Mouse (Mus musculus) left cerebral cortex, adult 2 months (tissue): ENCODE measurements around the gene Gm16253. TPM values are rescaled to one million over a fixed set of nuclear protein-coding genes. Genes with fewer than 3 reads are reported as not detected.

Experiments
- DNase-seq, 2 experiments: peaks; one replicate each; pipeline ENCODE4 v3.0.0; 2021 to 2022; ENCODE audit warnings: low spot score in 2 of 2, mixed read lengths in 1 of 2; ENCODE audit errors: extremely low spot score in 1 of 2
- H3K27ac ChIP-seq: fragments of 200-600 bp; 2 replicates; pipeline ENCODE4 v1.8.1; 2022
- H3K4me3 ChIP-seq: fragments of 200-600 bp; 2 replicates; pipeline ENCODE4 v1.8.1; 2022
- CTCF ChIP-seq: fragments of 200-600 bp; IDR thresholded peaks from 2 replicates; pipeline ENCODE4 v1.8.1; 2022; ENCODE audit warnings: antibody characterized with exemption, mild to moderate bottlenecking, moderate library complexity
- intact Hi-C: fragments of 180-260 bp; cut with DNase I; formaldehyde crosslinking; loops from one replicate; pipeline ENCODE4 v1.15.1; 2025
- total RNA-seq, 2 experiments: library from RNA; stranded (reverse); gene quantifications; 2 replicates each; pipeline ENCODE4 v1.2.3; 2021

Gm16253 gene
- total RNA-seq, 2 experiments from 2014 or later = not detected

GRCm38 (mm10) chr3:96577566-96577965, 782 bp downstream of the Gm16253 start:
- Histone ChIP-seq H3K27ac (peak overlapping the region; percentile 87), H3K4me3 (no peak overlapping the region)
- no peak for TF ChIP-seq CTCF
- no peak for DNase-seq
- intact Hi-C loops = loop anchor here (2.0 to 5.0 kb wide), 2 partner anchors 21 to 75 kb away; partner anchors contain the start of gene Txnip

GRCm38 (mm10) chr3:96578561-96579238, 1.9 kb downstream of the Gm16253 start:
- intact Hi-C loops = loop anchor here (5.0 kb wide), 1 partner anchor 76 kb away; no protein-coding TSS in a partner anchor
- no peak for DNase-seq
- TF ChIP-seq CTCF = no peak
- Histone ChIP-seq H3K27ac (peak overlapping the region; percentile 81; the same call in 1 of the 2 replicates), H3K4me3 (no peak overlapping the region)

DNA sequence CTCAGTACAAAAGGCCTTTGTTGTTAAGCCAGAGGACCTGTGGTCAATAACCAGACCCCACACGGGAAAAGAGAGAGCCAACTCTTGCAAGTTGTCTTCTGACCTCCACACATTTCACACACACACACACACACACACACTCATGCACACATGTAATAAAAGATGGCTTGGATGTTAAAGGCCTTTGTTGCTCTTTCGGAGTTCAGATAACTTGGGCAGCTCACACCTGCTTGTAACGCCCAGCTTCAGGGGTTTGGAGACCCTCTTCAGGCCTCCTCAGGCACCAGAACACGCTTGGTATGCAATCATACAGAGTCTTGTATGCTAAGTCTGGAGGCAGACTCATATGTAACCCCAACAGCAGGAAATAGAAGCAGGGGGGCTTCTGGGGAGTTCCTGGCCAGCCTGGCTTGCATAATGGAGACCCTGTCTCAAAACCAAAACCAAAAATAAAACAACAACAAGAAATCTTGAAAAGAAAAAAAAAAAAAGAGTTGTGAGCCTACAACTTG, 2.5 kb downstream of the Gm16253 start:
- H3K4me3 ChIP-seq = no peak overlapping the region; the same call in 1 of the 2 replicates
- intact Hi-C loops = loop anchor here (5.0 kb wide), 1 partner anchor 77 kb away; no protein-coding TSS in a partner anchor
- H3K27ac ChIP-seq = peak overlapping the region; percentile 81
- no peak for DNase-seq
- no peak for TF ChIP-seq CTCF

DNA sequence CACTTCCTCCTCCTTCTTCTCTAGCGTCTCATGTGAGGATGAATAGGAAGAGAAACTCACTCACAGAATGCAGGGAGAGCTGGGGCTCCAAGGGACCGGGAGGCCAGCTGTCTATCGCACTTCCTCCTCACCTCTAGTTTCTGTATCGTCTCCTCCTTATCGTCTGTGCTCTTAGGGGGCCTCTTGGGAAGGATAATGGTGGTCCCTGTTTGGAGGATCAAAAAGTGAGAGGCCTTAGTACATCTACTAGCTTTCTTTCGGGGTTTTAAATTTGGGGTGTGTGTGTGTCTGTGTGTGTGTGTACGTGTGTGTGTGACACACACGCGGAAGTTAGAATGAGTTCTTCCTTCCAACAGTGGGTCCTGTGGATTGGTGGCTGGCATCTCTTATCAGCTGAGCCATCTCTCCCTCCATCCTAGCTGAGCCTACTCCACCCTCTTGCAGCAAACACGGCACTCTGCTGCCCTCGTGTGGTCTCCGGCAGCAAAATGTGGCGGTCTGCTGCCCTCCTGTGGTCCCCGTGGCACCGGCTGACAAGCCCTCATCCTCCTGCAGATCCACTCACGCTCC, 3.2 kb downstream of the Gm16253 start:
- Histone ChIP-seq H3K4me3 (peak overlapping the region; percentile 32), H3K27ac (peak overlapping the region; percentile 81)
- intact Hi-C loops = loop anchor here (1.0 to 5.0 kb wide), 5 partner anchors 13 to 78 kb away; no protein-coding TSS in a partner anchor
- TF ChIP-seq CTCF = no peak; the same call in none of the 2 replicates
- DNase-seq = peak; percentile 91 to 95

DNA sequence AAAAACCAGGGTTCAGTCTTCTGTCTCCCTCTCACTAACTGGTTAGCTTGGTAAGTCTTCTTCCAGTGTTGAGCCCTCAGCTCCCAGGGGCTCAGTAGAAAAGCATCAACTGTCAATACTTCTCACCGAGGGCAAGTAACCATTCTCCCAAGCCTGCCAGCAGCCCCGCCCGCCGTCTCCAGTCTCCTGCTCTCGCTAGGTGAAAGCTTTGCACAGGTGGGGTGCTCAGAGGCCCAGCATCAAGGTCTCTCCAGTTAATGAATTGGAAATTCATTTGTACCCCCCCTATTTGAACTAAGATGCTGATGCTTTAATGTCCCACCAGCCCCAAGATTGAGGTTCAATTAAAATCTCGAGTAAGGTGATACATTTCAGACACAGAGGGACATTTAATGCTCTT, 4.4 kb downstream of the Gm16253 start:
- no peak overlapping the region for H3K4me3 ChIP-seq
- no peak for DNase-seq
- peak overlapping the region; percentile 32 for H3K27ac ChIP-seq
- intact Hi-C loops = loop anchor here (2.0 kb wide), 1 partner anchor 58 kb away; no protein-coding TSS in a partner anchor
- TF ChIP-seq CTCF = no peak

- intact Hi-C loops = loop anchor here (2.0 kb wide), 1 partner anchor 57 kb away; no protein-coding TSS in a partner anchor
- Histone ChIP-seq H3K4me3 (no peak overlapping the region), H3K27ac (no peak overlapping the region)
- no peak for TF ChIP-seq CTCF
- no peak for DNase-seq
Observed at GRCm38 (mm10) chr3:96581771-96582515, 5.2 kb downstream of the Gm16253 start.

DNA sequence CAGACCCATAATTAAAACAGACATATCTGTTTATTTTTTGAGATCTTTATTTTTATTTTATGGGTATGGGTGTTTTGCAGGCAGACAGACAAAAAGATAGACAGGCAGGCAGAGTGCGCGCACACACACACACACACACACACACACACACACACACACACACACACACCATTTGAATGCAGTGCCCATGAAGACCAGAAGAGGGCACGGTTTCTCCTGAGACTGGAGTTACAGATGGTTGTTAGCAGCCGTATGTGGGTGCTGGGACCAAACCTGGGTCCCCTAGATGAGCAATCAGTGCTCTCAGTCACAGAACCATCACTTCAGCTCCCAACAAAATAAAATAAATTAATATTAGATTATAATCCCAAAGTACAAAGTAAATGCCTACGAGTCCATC, 6.6 kb downstream of the Gm16253 start:
- no peak for TF ChIP-seq CTCF
- H3K27ac ChIP-seq = no peak overlapping the region
- intact Hi-C loops = no loop called here
- no peak overlapping the region for H3K4me3 ChIP-seq
- DNase-seq = no peak

- H3K4me3 ChIP-seq = no peak overlapping the region
- intact Hi-C loops = loop anchor here (5.0 kb wide), 1 partner anchor 88 kb away; no protein-coding TSS in a partner anchor
- no peak for DNase-seq
- H3K27ac ChIP-seq = no peak overlapping the region
- TF ChIP-seq CTCF = no peak
Observed at GRCm38 (mm10) chr3:96590657-96591056, 13.9 kb downstream of the Gm16253 start.

DNA sequence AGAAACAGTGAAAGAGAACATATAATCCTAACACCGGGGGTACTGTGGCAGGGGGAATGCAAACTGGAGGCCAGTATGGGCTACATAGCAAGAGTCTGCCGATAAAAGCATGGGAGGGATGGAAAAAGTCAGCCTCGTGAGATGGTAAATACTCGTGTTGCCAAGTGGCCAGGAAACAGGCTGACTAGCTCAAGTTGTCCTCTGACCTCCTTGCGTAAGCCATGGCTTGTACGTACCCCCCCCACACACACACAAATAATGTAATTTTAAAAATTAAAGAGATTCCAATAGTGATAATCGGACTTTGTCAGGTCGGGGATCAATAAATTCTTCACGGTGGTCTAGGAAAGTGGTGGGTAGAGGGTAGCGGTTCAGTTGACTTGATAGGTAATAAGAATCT, 16.6 kb downstream of the Gm16253 start:
- TF ChIP-seq CTCF = no peak
- Histone ChIP-seq H3K27ac (peak overlapping the region; percentile 98), H3K4me3 (peak overlapping the region; percentile 73)
- no peak for DNase-seq
- intact Hi-C loops = loop anchor here (1.0 to 5.0 kb wide), 2 partner anchors 13 to 91 kb away; no protein-coding TSS in a partner anchor

DNA sequence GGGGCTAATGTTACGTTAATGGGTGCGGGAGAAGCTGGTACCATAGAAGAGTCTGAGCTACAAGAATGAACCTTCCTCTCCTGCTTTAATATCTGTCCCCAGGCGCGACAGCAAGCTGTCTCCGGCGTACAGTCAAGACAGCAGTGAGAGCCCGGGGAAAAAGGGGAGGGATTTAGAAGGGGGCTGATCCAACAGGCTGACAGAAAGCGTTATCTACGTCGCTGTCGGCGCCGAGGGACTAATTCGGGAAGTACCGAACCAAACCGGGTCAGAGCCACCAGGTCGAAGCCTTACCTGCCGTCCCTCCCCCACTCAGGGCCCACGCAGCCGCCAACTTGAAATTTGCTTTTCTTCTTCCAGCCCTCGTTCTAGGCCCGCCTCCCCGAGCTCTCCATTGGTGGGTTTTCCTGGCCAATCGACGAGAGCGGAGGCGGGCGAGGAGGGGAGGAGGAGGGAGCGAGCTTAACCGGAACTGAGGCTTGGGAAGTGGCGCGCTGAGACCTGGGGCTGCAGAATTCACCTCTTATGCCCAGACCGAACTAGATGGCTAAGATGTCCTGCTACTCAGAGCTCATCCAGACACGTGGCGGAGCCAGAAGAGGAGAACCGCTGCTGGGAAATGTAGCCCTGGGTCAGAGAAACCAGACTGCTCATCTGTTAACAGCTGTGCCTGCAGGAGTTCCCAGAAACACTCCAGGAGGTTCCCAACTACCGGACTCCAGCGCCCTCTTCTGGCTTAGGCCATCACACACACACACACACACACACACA, 17.2 kb downstream of the Gm16253 start, which contains the start of gene Polr3gl:
Gene Polr3gl, minus strand, starts transcription at position 392 of the 771 bp plus-strand sequence.
- intact Hi-C loops = loop anchor here (1.0 to 5.0 kb wide), 2 partner anchors 14 to 92 kb away; no protein-coding TSS in a partner anchor
- peak within 1 kb of the TSS; percentile 73 for H3K4me3 ChIP-seq
- peak within 1 kb of the TSS; percentile 98 for H3K27ac ChIP-seq
- TF ChIP-seq CTCF = no peak; the same call in 1 of the 2 replicates
- peak; percentile 93 for DNase-seq
